Mouse (Mus musculus) neural tube, embryonic 12.5 days (tissue): ENCODE measurements around the gene Rapgef5. TPM values are rescaled to one million over a fixed set of nuclear protein-coding genes. Genes with fewer than 3 reads are reported as not detected.
A peak's percentile ranks its signal among the peaks of the same experiment; 100 is the strongest.
"Not testable (repeated sequence)": the region's sequence is repeated elsewhere in the genome, so short reads cannot be mapped to it uniquely, and the experiment has no call there.

Experiments used
- ATAC-seq: fragments of 200-750 bp; cut with Nextera tagmentation; 2 replicates; pipeline ENCODE4 v1.8.0; 2017; ENCODE audit warnings: low read depth, mild to moderate bottlenecking, moderate TSS enrichment, moderate library complexity; ENCODE audit not compliant: low FRiP score
- H3K27ac ChIP-seq: fragments of 300-500 bp; sonication (generic); 2 replicates; pipeline ENCODE4 v1.5.1; 2016
- H3K27me3 ChIP-seq: fragments of 300-500 bp; sonication (generic); replicated peaks from 2 replicates; pipeline ENCODE4 v1.6.1; 2016; ENCODE audit warnings: mild to moderate bottlenecking
- H3K36me3 ChIP-seq: fragments of 300-500 bp; sonication (generic); 2 replicates; pipeline ENCODE4 v1.6.1; 2016; ENCODE audit warnings: mild to moderate bottlenecking
- H3K4me1 ChIP-seq: fragments of 300-500 bp; sonication (generic); 2 replicates; pipeline ENCODE4 v1.6.1; 2016
- H3K4me2 ChIP-seq: fragments of 300-500 bp; sonication (generic); replicated peaks from 2 replicates; pipeline ENCODE4 v1.6.1; 2016; ENCODE audit warnings: mild to moderate bottlenecking
- H3K4me3 ChIP-seq: fragments of 300-500 bp; sonication (generic); 2 replicates; pipeline ENCODE4 v1.5.1; 2016
- H3K9ac ChIP-seq: fragments of 300-500 bp; sonication (generic); 2 replicates; pipeline ENCODE4 v1.6.1; 2016; ENCODE audit warnings: mild to moderate bottlenecking
- H3K9me3 ChIP-seq: fragments of 300-500 bp; sonication (generic); 2 replicates; pipeline ENCODE4 v1.6.1; 2016; ENCODE audit warnings: mild to moderate bottlenecking
- WGBS: fragments of 180-500 bp; shearing (Covaris S2); methylation state at CpG from one replicate; pipeline ENCODE4 v1.1.7; 2016; 5-methylcytosine and 5-hydroxymethylcytosine counted together
- polyA plus RNA-seq: library from polyadenylated mRNA; unstranded; fragments of >200 nt; fragmentation: Nextera tagmentation; extraction: Ambion mirVana; gene quantifications from 2 replicates; pipeline ENCODE4 v1.2.1, GENCODE M21; 2016

Rapgef5 gene
- polyA plus RNA-seq, 1 experiment from 2014 or later = 35.8 TPM

DNA sequence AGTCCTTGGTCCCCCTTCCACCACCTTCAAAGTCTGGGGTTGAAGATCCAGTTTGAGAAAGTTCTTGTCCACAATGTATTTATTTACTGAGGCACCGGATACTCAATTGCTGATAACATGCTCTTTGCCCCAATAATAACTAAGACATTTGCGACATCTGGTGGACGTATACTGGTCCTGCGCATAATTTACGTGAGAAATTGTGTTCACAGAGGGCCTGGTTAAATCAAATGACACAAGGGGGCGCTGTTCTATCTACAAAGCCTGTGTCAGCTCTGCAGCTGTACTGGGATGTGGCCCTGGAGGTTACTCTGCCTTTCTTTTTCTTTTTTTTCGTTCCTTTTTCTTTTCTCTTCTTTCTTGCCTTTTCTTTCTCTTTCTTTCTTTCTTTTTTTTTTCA is 248.6 kb downstream of the Rapgef5 start:
- Histone ChIP-seq H3K4me1 (no peaks in the 10 kb centered on the region), H3K4me2 (no peak overlapping the region), H3K9ac (no peak overlapping the region), H3K27me3 (no peaks in the 10 kb centered on the region), H3K4me3 (no peak overlapping the region), H3K27ac (no peak overlapping the region), H3K36me3 (no peaks in the 10 kb centered on the region), H3K9me3 (no peaks in the 10 kb centered on the region)
- 9% methylated on average over 7 of the region's 7 CpGs for WGBS
- ATAC-seq = no peak

DNA sequence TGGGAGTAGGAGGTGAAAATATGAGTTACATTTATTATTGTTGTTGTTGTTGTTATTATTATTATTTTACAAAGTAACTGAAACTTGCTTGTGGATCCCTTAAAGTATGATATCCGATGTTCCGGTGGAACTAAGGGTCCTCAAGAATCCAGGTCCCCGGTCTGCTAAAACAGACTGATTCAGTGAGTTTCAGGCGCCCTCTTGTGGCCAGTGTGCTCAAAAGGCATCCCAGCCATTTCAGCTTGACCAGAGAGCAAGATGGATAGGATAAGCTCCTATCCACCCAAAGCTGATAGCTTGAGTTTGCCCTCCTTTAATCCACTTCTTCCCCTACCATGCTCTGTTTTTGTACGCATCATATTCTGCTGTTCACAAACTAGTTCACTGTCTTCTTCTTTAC is 252.8 kb downstream of the Rapgef5 start:
- H3K36me3 ChIP-seq = no peaks in the 10 kb centered on the region
- H3K4me3 ChIP-seq = no peak overlapping the region
- ATAC-seq = no peak
- H3K9ac ChIP-seq = no peak overlapping the region
- 15% methylated on average over 5 of the region's 5 CpGs for WGBS
- H3K27me3 ChIP-seq = peaks cover 3% of the 10 kb centered on the region; the same call in 1 of the 2 replicates
- H3K4me1 ChIP-seq = no peaks in the 10 kb centered on the region
- no peaks in the 10 kb centered on the region for H3K9me3 ChIP-seq
- no peak overlapping the region for H3K27ac ChIP-seq
- H3K4me2 ChIP-seq = no peak overlapping the region

DNA sequence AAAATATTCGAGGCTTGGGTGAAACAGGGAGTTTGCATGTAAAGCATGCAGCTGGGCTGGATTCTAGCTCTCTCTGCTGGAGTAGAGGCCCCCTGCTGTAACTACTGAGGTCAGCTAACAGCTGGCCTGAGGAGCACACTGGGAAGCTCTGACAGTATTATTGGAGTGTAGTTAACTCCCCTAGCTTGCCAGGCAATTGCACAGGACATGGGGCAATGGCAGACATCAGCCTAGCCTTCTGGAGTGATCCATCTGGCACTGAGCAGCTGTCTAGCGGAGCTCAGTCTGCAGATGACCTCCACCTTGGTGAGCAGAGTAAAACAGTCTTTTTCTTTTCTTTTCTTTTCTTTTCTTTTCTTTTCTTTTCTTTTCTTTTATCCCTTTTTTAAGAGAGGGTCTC is 253.9 kb downstream of the Rapgef5 start:
- peaks cover 3% of the 10 kb centered on the region; the same call in 1 of the 2 replicates for H3K27me3 ChIP-seq
- ATAC-seq = no peak
- no peaks in the 10 kb centered on the region for H3K4me1 ChIP-seq
- H3K4me2 ChIP-seq = no peak overlapping the region
- WGBS = 20% methylated on average over 2 of the region's 2 CpGs
- no peak overlapping the region for H3K27ac ChIP-seq
- no peak overlapping the region for H3K9ac ChIP-seq
- H3K36me3 ChIP-seq = no peaks in the 10 kb centered on the region
- H3K9me3 ChIP-seq = no peaks in the 10 kb centered on the region
- no peak overlapping the region for H3K4me3 ChIP-seq

DNA sequence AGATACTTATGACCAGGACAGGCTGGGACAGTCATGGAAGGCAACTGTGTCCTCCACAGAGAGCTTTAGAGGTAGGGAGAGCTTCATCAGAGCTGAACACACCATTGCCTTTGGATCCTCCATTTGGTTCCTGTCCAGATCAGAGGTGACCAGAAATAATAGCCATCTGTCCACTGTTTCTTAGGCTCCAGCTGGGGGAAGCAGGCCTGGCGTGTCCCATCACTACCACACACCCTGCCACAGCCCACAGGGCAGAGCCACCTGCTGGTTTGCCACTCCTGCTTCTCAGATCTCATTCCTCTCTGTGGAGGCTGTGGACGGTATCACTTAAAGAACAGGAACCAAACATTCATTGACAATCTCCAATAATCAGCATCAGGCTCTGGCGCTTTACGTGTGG is 254.9 kb downstream of the Rapgef5 start:
- Histone ChIP-seq H3K4me3 (no peak overlapping the region), H3K4me2 (no peak overlapping the region), H3K9me3 (no peaks in the 10 kb centered on the region), H3K36me3 (no peaks in the 10 kb centered on the region), H3K4me1 (no peaks in the 10 kb centered on the region), H3K27me3 (peaks cover 3% of the 10 kb centered on the region; the same call in 1 of the 2 replicates), H3K27ac (no peak overlapping the region), H3K9ac (no peak overlapping the region)
- 82% methylated on average over 4 of the region's 4 CpGs for WGBS
- no peak for ATAC-seq

DNA sequence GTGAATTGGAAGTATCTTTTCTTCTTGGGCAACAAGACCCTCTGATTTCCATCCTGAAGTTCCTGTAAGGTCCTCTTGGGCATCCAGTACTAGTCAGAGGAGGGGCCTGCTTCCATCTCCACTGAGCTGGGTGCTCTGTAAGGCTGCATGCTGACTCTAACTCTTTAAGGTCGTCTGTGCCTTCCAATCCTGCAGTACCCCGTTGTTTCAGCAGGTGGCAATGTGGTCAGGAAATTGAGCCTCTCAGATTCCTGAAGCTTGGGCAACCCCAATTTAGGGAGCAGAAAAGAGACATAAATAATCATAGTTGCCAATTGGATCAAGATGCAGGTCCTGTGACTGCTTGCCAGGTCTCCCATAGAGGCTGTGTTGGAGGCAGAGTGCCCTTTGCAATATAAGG is 256.4 kb downstream of the Rapgef5 start:
- Histone ChIP-seq H3K27ac (no peak overlapping the region), H3K27me3 (peaks cover 3% of the 10 kb centered on the region; the same call in 1 of the 2 replicates), H3K36me3 (no peaks in the 10 kb centered on the region), H3K4me3 (no peak overlapping the region), H3K9ac (no peak overlapping the region), H3K9me3 (no peaks in the 10 kb centered on the region), H3K4me2 (no peak overlapping the region), H3K4me1 (no peaks in the 10 kb centered on the region)
- 3% methylated on average over 2 of the region's 2 CpGs for WGBS
- ATAC-seq = peak; percentile 55; the same call in 1 of the 2 replicates

DNA sequence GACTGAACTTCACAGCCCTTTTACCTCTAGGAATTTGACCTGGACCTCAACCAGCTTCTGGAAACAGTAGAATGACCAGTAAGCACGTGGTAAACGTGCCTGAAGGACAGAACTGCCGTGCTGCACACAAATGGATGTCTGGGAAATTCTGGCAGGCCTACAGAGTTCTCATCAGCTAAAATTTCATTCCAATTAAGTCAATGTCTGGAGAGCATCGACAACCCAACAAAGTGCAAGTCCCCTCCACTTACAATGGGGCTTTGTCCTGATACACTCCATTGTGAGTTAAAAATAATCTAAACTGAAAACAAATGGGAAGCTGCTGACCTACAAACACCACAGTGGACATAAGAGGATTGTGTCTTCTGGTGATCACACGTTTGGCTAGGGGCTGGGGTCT is 260.6 kb downstream of the Rapgef5 start:
- no peak for ATAC-seq
- no peak overlapping the region for H3K4me3 ChIP-seq
- no peak overlapping the region for H3K4me2 ChIP-seq
- 0 out of 2 replicates have a peak, but pooled peaks cover 2% of the 10 kb centered on the region for H3K27me3 ChIP-seq
- no peaks in the 10 kb centered on the region for H3K4me1 ChIP-seq
- H3K36me3 ChIP-seq = no peaks in the 10 kb centered on the region
- H3K9me3 ChIP-seq = no peaks in the 10 kb centered on the region
- H3K27ac ChIP-seq = no peak overlapping the region
- WGBS = 76% methylated on average over 5 of the region's 5 CpGs
- no peak overlapping the region for H3K9ac ChIP-seq

DNA sequence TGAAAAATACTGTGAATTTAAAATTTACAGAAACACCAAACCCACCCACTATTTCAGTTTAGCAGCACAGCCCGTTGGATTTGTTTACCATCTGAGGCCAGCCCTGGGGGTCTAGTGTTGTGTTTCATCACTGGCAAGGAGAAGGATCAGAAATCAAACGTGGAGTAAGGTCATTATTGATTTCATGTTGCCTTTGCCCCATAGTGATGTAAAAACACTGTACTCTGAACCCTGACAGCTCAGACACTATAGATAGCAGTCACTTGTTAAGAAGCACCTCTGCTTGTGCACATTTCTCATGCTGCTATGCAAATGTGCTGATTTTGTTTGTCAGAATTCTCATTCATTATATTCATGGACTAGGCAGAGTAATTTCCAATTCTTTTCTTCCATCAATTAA is 265.1 kb downstream of the Rapgef5 start:
- 0 out of 2 replicates have a peak, but pooled peaks cover 2% of the 10 kb centered on the region for H3K27me3 ChIP-seq
- no peak for ATAC-seq
- no peaks in the 10 kb centered on the region for H3K4me1 ChIP-seq
- 57% methylated on average over 2 of the region's 2 CpGs for WGBS
- no peaks in the 10 kb centered on the region for H3K9me3 ChIP-seq
- no peaks in the 10 kb centered on the region for H3K36me3 ChIP-seq
- H3K4me2 ChIP-seq = no peak overlapping the region
- no peak overlapping the region for H3K4me3 ChIP-seq
- H3K27ac ChIP-seq = no peak overlapping the region
- no peak overlapping the region for H3K9ac ChIP-seq

- H3K4me1 ChIP-seq = 0 out of 2 replicates have a peak, but pooled peaks cover under 1% of the 10 kb centered on the region
- no peak for ATAC-seq
- H3K36me3 ChIP-seq = no peaks in the 10 kb centered on the region
- no peaks in the 10 kb centered on the region for H3K9me3 ChIP-seq
- H3K27ac ChIP-seq = no peak overlapping the region
- H3K27me3 ChIP-seq = peaks cover 8% of the 10 kb centered on the region; the same call in 1 of the 2 replicates
- WGBS = 34% methylated on average over 1 of the region's 1 CpGs
- H3K4me2 ChIP-seq = no peak overlapping the region
- no peak overlapping the region for H3K9ac ChIP-seq
- H3K4me3 ChIP-seq = no peak overlapping the region
Measured at GRCm38 (mm10) chr12:117783426-117783825, 267.1 kb downstream of the Rapgef5 start.

GRCm38 (mm10) chr12:117786621-117787020 is 270.3 kb downstream of the Rapgef5 start:
- H3K27me3 ChIP-seq = peaks cover 8% of the 10 kb centered on the region; the same call in 1 of the 2 replicates
- no peak overlapping the region for H3K4me3 ChIP-seq
- WGBS = 24% methylated on average over 6 of the region's 6 CpGs
- no peak overlapping the region for H3K9ac ChIP-seq
- ATAC-seq = no peak
- H3K27ac ChIP-seq = no peak overlapping the region
- H3K4me1 ChIP-seq = peaks cover 8% of the 10 kb centered on the region; the same call in 1 of the 2 replicates
- no peaks in the 10 kb centered on the region for H3K36me3 ChIP-seq
- no peaks in the 10 kb centered on the region for H3K9me3 ChIP-seq
- no peak overlapping the region for H3K4me2 ChIP-seq

- Histone ChIP-seq H3K9me3 (no peaks in the 10 kb centered on the region), H3K4me3 (0 out of 2 replicates have a peak overlapping the region, but pooled peaks have one; percentile 18), H3K4me2 (peak overlapping the region; percentile 62), H3K27ac (no peak overlapping the region), H3K4me1 (peaks cover 8% of the 10 kb centered on the region; the same call in 1 of the 2 replicates), H3K36me3 (no peaks in the 10 kb centered on the region), H3K27me3 (peaks cover 17% of the 10 kb centered on the region), H3K9ac (peak overlapping the region; percentile 42; the same call in 1 of the 2 replicates)
- 9% methylated on average over 24 of the region's 24 CpGs for WGBS
- ATAC-seq = peak; percentile 75
Measured at GRCm38 (mm10) chr12:117788513-117789011, 272.3 kb downstream of the Rapgef5 start.

- H3K9ac ChIP-seq = no peak overlapping the region
- no peak overlapping the region for H3K27ac ChIP-seq
- H3K4me3 ChIP-seq = no peak overlapping the region
- 17% methylated on average over 7 of the region's 7 CpGs for WGBS
- peaks cover 17% of the 10 kb centered on the region for H3K27me3 ChIP-seq
- H3K9me3 ChIP-seq = no peaks in the 10 kb centered on the region
- ATAC-seq = peak; percentile 25
- H3K4me1 ChIP-seq = peaks cover 8% of the 10 kb centered on the region; the same call in 1 of the 2 replicates
- H3K4me2 ChIP-seq = peak overlapping the region; percentile 62
- H3K36me3 ChIP-seq = no peaks in the 10 kb centered on the region
Measured at GRCm38 (mm10) chr12:117789017-117789416, 272.7 kb downstream of the Rapgef5 start.

GRCm38 (mm10) chr12:117795303-117795702 is 279.0 kb downstream of the Rapgef5 start:
- Histone ChIP-seq H3K27ac (no peak overlapping the region), H3K36me3 (no peaks in the 10 kb centered on the region), H3K9me3 (no peaks in the 10 kb centered on the region), H3K4me3 (no peak overlapping the region), H3K27me3 (peaks cover 18% of the 10 kb centered on the region; the same call in 1 of the 2 replicates), H3K4me2 (no peak overlapping the region), H3K4me1 (no peaks in the 10 kb centered on the region), H3K9ac (no peak overlapping the region)
- 83% methylated on average over 4 of the region's 4 CpGs for WGBS
- ATAC-seq = no peak

- ATAC-seq, H3K27ac ChIP-seq, H3K9ac ChIP-seq, H3K4me3 ChIP-seq, H3K9me3 ChIP-seq, H3K4me2 ChIP-seq, H3K36me3 ChIP-seq: not testable (repeated sequence)
- H3K4me1 ChIP-seq = peaks cover 26% of the 10 kb centered on the region
- H3K27me3 ChIP-seq = peaks cover 19% of the 10 kb centered on the region
- WGBS = 83% methylated on average over 1 of the region's 6 CpGs
Measured at GRCm38 (mm10) chr12:117803989-117804388, 287.7 kb downstream of the Rapgef5 start, which contains the start of gene Cdca7l. TSS of gene Cdca7l (plus strand) at chr12:117804289.
